In genomic region chr4:131843290-131843743, GRCm38 (mm10) we compare ENCODE assay signal across 8 mouse cellular contexts. TPM values are rescaled to one million over a fixed set of nuclear protein-coding genes. Genes with fewer than 3 reads are reported as not detected.
DNase-seq lines count a peak whose midpoint lies in the region; ATAC-seq lines count a peak whose summit lies in the region.

Gene Mecr, plus strand, starts transcription at chr4:131843470.

- WGBS in hindbrain, embryonic 11.5 days: under 1% methylated on average over 37 of the region's 37 CpGs

- ATAC-seq in hindbrain, embryonic 11.5 days (ENCODE audit: low FRiP score): peak; percentile 89

- H3K9me3 ChIP-seq in hindbrain, embryonic 11.5 days (ENCODE audit: control insufficient read depth, low read length): no peaks in the 10 kb centered on the region

- no peak within 1 kb of the TSS for H3K27ac ChIP-seq in hindbrain, embryonic 11.5 days (ENCODE audit: low read depth, low read length)

- peak within 1 kb of the TSS; percentile 74 for H3K4me2 ChIP-seq in hindbrain, embryonic 11.5 days (replicated peaks; ENCODE audit: low read depth, low read length)

- H3K4me1 ChIP-seq in hindbrain, embryonic 11.5 days (replicated peaks; ENCODE audit: control insufficient read depth, insufficient read depth, low read length): no peaks in the 10 kb centered on the region

- H3K36me3 ChIP-seq in hindbrain, embryonic 11.5 days (ENCODE audit: control insufficient read depth, insufficient read depth, low read length): no peaks in the 10 kb centered on the region

- peak within 1 kb of the TSS; percentile 75 for H3K4me3 ChIP-seq in hindbrain, embryonic 11.5 days (ENCODE audit: low read depth, low read length)

- peaks cover 3% of the 10 kb centered on the region; the same call in 1 of the 2 replicates for H3K27me3 ChIP-seq in hindbrain, embryonic 11.5 days (ENCODE audit: control insufficient read depth, insufficient read depth, low read length)

- peak; percentile 85 for DNase-seq in MN1 (ENCODE audit: low spot score)
- DNase-seq in cerebellum, adult 9-10 months: peak; percentile 94
- peak; percentile 87 to 96 for DNase-seq in frontal cortex, adult 2 months (ENCODE audit: extremely low spot score in 1 of 2, low spot score in 1 of 2)
- DNase-seq in hindbrain, embryonic 11.5 days (ENCODE audit: low spot score): peak; percentile 95
- DNase-seq in layer of hippocampus, postnatal 10 days (ENCODE audit: low spot score in 2 of 2): peak; percentile 96
- DNase-seq in lung, postnatal 10 days: peak; percentile 96
- peak; percentile 91 for DNase-seq in ovary, postnatal 36 days (ENCODE audit: low spot score)
- peak; percentile 90 for DNase-seq in thymus, postnatal 25 days

- H3K9ac ChIP-seq in hindbrain, embryonic 11.5 days (ENCODE audit: low read depth, low read length): peak within 1 kb of the TSS; percentile 60

RNA-seq across cellular contexts. Expression of gene Mecr, which starts in this region (rescaled TPM):
- 44.5 and 54.4 TPM in 2 replicates for polyA plus RNA-seq in frontal cortex, adult 2 months (2012; rRNA removed)
- 44.2 and 45.6 TPM in 2 replicates for polyA plus RNA-seq in hindbrain, embryonic 11.5 days (2014; fragmentation: Nextera tagmentation; extraction: Ambion mirVana)
- 10 to 100 TPM; 33.8 to 38.2 TPM for total RNA-seq in layer of hippocampus, postnatal 10 days (2021)
